Mouse (Mus musculus) ES-E14 (cell line): ENCODE results near the gene Edil3.

ENCODE experiments used
- CHD2 ChIP-seq: IDR thresholded peaks from 2 replicates; pipeline ENCODE4 v1.6.1; 2014; ENCODE audit warnings: mild to moderate bottlenecking, low read depth, low read length, inconsistent platforms
- HCFC1 ChIP-seq: IDR thresholded peaks from 2 replicates; pipeline ENCODE4 v1.6.1; 2012; ENCODE audit warnings: low read length, inconsistent platforms, borderline replicate concordance; ENCODE audit not compliant: insufficient read depth
- MAFK ChIP-seq: IDR thresholded peaks from 2 replicates; pipeline ENCODE4 v1.6.1; 2014; ENCODE audit warnings: mild to moderate bottlenecking, low read depth, low read length, inconsistent platforms; ENCODE audit not compliant: insufficient read depth
- ZC3H11A ChIP-seq: IDR thresholded peaks from 2 replicates; pipeline ENCODE4 v1.6.1; 2012; ENCODE audit warnings: low read depth, mild to moderate bottlenecking, inconsistent platforms, low read length, borderline replicate concordance

DNA sequence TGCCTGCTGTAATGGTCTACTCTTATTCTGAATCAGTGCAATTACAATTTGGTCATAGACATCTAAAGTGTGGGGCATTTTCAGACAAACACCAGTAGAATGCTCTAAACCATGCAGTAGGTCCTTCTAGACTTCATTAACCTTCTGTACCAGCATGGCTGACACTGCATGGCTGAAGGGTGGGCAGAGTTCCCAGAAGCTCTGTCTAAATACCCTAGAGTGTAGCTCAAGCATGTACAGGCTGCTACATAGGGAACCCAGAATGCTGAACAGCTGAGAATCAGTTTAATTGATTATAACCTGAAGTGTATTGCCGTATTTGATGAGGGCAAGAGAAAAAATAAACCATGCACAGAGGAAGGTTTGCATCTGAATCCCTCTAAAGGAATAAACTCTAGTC, 86.1 kb downstream of the Edil3 start:
- TF ChIP-seq ZC3H11A (no peak), MAFK (no peak), HCFC1 (no peak), CHD2 (no peak)
